Mouse (Mus musculus) splenic B cell, adult 2 months (primary cell): ENCODE data around the gene Dennd6a.
"Not testable (repeated sequence)": the region's sequence is repeated elsewhere in the genome, so short reads cannot be mapped to it uniquely, and the experiment has no call there.

Source experiments
- DNase-seq: peaks from one replicate; pipeline ENCODE4 v3.0.0-alpha.2; 2011; ENCODE audit warnings: low read depth, low spot score
- H3K27me3 ChIP-seq: 2 replicates; pipeline ENCODE4 v1.6.1; 2012; ENCODE audit warnings: mild to moderate bottlenecking, low read length, moderate library complexity, mixed read lengths; ENCODE audit not compliant: control insufficient read depth, poor library complexity, insufficient read depth, severe bottlenecking
- H3K36me3 ChIP-seq: 2 replicates; pipeline ENCODE4 v1.6.1; 2012; ENCODE audit warnings: mild to moderate bottlenecking, low read length, moderate library complexity, mixed read lengths; ENCODE audit not compliant: control insufficient read depth, poor library complexity, insufficient read depth, severe bottlenecking

Dennd6a gene

DNA sequence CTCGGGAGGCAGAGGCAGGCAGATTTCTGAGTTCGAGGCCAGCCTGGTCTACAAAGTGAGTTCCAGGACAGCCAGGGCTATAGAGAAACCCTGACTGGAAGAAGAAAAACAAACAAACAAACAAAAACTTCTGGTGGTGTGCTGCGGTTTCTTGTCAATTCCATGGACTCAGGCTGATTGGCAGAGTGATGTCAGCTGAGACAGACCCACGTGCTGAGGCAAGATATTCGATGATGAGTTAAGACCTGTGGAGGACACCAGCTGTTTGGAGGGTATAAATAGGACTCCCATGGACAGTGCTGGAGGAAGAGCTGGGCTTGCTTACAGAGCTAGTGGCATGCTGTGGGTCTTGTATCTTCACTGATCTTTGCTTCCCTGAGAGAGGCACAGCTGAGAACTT is at the start of gene Dennd6a:
Gene Dennd6a (plus strand): TSS at position 301 of the 400 bp plus-strand sequence.
- not testable (repeated sequence) for H3K36me3 ChIP-seq, H3K27me3 ChIP-seq, DNase-seq

DNA sequence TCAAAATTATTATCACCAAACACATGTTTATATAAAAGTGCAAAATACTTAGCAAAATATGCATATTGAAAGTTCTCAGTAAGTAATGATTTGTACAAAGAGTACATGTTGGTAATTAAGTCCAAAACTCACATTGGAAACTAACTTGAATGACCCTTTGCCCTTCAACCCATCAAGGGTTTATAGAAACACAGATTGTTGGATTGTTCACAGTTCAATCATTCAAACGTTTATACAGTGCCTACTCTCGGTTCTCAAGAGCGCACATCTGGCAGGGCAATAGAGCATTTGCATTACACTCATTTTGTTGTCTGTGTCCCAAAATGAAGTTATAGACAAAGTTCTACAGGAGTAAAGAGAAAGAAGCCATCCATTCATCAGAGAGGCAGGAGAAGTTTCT is 47.7 kb upstream of the Dennd6a start:
- no peaks in the 10 kb centered on the region for H3K27me3 ChIP-seq
- H3K36me3 ChIP-seq, result no peaks in the 10 kb centered on the region; the same call in 1 of the 2 replicates
- no peak for DNase-seq

DNA sequence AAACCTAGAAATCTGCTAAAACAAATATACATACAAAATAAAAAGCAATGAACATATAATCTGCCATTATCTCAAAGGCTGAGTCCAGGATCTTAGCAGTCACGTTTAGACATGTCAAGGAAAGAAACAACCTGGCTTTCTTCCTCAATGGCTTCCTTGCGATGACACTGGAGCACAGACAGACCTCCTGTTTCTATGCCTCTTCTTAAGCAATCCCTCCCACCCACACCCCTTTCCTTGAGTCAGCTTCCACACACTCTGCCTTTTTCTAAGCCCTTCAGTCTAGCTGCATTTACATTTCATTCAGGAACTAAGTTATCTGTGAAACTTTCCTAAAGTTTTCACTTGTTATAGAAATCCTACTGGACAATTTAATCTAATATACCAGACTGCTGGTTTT is 45.4 kb upstream of the Dennd6a start:
- no peak for DNase-seq
- peaks cover 3% of the 10 kb centered on the region; the same call in 1 of the 2 replicates for H3K36me3 ChIP-seq
- H3K27me3 ChIP-seq, result no peaks in the 10 kb centered on the region

DNA sequence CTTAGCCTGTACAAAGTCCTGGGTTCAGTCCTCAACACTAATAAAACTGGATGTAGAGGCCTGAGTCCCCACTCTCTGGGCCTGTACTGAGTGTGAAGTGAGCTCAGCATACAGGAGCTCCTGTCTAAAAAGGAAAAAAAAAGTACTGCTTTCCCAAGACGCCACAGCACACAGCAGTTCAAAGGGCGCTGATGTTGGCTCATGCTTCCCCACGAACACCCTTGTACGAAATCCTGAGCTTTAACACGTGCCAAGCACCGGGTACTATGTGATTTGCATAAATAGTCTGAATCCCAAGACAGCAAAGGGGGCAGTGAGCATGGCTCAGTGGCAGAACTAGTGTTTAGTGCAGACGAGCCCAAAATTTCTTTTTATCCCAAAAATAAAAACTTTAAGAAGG is 43.3 kb upstream of the Dennd6a start:
- H3K27me3 ChIP-seq, result no peaks in the 10 kb centered on the region
- DNase-seq, result no peak
- peaks cover 3% of the 10 kb centered on the region; the same call in 1 of the 2 replicates for H3K36me3 ChIP-seq

DNA sequence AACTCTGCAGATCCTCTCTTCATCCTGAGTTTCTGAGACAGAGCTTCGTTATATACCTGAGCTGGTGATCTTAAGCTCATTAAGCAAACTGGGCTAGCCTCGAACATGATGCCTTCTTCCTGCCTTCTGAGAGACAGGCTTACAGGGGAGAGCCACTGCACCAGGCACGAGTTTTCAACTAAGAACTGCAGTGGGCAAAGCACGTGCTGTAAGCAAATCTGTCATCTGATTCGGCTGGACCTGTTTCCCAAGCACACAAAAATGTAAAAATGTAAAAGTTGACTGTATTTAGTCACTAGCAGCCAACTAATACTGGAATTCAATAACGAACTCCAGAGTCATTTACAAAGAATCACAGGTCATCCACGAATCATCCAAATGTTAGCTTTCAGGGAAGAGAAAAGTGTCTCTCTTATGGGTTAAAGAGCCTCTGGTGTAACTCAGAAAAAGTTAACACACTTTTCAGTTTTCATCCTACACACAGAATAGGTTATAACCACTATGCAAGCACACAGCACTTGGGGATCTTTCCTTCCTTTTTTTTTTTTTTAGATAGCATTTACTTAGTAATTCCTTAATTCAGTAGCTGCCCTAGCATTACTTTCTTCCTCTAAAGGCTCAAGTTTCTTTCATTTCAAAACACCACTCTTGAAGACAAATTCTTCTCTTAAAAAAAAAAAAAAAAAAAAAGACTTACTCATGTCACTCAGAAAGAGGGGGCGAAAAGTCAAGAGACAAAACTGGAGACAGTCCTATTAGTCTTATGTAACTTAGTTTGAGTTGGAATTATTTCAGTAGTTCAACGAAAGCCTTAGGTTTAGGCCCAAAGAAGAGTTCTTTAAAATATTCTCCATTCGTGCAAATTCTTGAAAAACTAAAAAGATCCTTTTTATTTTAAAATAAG is 42.0 kb upstream of the Dennd6a start:
- Histone ChIP-seq H3K27me3 (no peaks in the 10 kb centered on the region), H3K36me3 (peaks cover 3% of the 10 kb centered on the region; the same call in 1 of the 2 replicates)
- DNase-seq, result no peak

GRCm38 (mm10) chr14:26532752-26533151 is 40.9 kb upstream of the Dennd6a start:
- no peak for DNase-seq

GRCm38 (mm10) chr14:26533267-26533666 is 40.4 kb upstream of the Dennd6a start:
- Histone ChIP-seq H3K27me3 (no peaks in the 10 kb centered on the region), H3K36me3 (0 out of 2 replicates have a peak, but pooled peaks cover 3% of the 10 kb centered on the region)
- DNase-seq, result no peak

More at GRCm38 (mm10) chr14:26532752-26533151, 40.9 kb upstream of the Dennd6a start:
- H3K36me3 ChIP-seq, result 0 out of 2 replicates have a peak, but pooled peaks cover 3% of the 10 kb centered on the region
- H3K27me3 ChIP-seq, result no peaks in the 10 kb centered on the region

DNA sequence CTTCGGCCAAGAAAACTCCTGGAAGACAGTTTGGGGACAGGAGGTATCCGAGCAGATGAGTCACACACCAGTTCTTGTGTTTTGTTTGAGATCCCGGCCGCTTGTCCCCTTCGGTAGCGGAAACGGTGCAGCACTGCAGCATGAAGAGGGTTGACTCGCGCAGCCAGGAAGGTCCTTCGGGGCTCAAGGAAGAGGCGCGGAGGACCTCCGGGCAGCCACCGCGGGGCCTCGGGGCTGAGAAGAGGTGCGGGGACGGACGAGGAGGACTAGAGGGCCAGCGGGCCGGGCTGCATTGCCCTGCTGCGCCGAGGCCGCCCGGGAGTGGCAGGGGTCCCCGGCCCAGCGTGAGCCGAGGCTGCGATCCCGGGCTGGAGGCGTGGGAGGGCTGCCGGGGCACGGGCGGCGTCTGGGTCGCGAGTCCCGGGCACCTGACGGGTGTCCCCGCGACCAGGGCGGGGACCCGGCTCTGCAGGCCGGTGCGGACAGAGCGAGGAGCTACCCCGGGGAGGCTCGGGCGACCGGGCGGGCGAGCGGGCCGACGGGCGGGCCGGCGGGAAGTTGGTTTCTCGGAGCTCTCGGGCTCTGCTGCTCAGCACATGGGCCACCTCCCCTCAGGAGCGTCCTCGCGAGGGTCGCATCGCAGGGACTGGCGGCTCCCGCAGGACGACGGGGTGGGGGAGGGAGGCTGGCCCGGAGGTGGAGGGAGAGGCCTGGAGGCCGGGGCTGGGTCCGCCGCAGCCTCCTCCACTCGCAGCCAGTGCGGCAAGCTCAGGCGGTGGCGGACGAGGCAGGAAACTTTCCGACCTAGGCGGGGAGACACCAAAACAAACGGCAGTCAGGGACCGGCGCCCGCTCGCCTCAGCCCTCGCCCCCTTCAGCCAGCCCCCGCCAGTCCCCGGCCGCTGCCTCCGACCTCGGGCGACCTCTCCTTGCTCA is 39.6 kb upstream of the Dennd6a start:
- DNase-seq, result peak; percentile 44
- 0 out of 2 replicates have a peak, but pooled peaks cover 3% of the 10 kb centered on the region for H3K36me3 ChIP-seq
- no peaks in the 10 kb centered on the region for H3K27me3 ChIP-seq

DNA sequence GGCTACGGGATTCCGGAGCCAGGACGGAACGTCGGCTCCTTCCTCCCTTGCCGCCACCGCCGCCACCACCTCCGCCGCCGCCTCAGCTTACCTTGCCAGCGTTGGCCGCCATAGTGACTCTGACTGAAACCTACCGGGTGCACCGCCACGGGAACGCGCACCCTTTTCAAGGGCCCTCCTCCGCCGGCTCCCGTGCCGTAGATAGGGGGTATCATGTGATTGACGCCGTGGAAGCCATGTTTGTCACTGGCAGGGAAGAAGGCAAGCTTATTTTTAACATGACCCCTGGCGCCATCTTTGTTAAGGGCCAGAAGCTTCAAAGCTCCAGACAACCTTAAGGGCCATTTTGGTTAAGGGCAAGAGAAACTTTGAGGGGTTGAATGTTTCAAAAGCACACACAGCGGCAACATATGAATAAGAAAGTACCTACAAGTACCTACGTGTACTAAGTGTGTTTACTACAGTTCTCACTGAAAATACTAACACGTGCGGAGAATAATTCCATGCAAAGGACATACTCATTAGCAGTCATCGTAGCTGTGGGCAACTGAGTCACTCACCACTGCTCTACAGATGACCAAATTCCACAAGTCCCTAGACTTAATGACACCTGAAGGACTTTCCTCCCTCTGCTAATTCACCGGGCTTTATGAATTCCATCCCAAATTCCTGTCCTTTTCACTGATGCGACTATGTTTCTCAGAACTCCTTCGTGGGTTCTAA is 38.7 kb upstream of the Dennd6a start, which contains the start of gene Slmap:
Gene Slmap (minus strand): TSS at position 175 of the 723 bp plus-strand sequence.
- Histone ChIP-seq H3K36me3 (0 out of 2 replicates have a peak, but pooled peaks cover 3% of the 10 kb centered on the region), H3K27me3 (no peaks in the 10 kb centered on the region)
- DNase-seq, result peak; percentile 100

DNA sequence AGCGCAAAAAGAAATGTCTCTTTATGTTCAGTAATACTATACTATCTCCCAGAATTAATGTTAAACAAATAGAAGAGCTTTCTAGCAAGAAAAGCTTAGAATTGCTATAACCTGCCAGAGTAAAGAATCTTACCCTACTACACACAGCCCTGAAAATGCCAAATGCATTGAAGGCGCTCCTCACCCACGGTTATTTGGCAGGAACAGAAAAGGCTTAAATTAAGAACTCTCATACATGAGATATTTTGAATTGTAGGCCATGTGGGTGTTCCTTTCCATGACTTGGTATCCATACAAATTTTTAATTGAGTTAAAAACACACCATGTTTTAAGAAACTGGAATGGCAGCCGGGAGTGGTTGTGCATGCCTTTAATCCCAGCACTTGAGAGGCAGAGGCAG is 34.4 kb upstream of the Dennd6a start:
- no peak for DNase-seq
- no peaks in the 10 kb centered on the region for H3K36me3 ChIP-seq
- H3K27me3 ChIP-seq, result no peaks in the 10 kb centered on the region

GRCm38 (mm10) chr14:26540577-26540976 is 33.1 kb upstream of the Dennd6a start:
- Histone ChIP-seq H3K36me3 (no peaks in the 10 kb centered on the region), H3K27me3 (no peaks in the 10 kb centered on the region)
- DNase-seq, result no peak

DNA sequence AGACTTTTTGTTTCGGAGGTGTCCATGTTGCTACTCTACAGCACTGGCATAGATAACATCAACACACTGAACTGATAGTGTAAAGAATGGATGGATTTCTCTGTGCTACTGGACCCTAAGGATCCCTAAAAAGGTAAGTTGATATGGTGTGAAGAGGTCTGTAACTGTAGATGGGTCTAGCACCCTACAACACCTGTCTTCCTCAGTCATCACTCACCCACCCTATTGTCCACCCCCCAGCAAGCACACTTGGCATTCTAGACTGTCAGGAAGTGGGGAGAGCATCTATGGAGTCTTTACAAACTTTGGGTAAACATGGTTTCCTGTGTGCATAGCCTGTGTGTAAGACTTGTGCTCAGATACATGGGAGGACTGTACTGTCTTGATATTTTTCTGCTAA is 31.5 kb upstream of the Dennd6a start:
- no peaks in the 10 kb centered on the region for H3K27me3 ChIP-seq
- no peak for DNase-seq
- no peaks in the 10 kb centered on the region for H3K36me3 ChIP-seq

GRCm38 (mm10) chr14:26547516-26548488 is 25.9 kb upstream of the Dennd6a start:
- H3K36me3 ChIP-seq, result no peaks in the 10 kb centered on the region
- no peaks in the 10 kb centered on the region for H3K27me3 ChIP-seq
- no peak for DNase-seq
